Mouse (Mus musculus) embryo, embryonic 11 days (tissue): ENCODE data around the gene Celf2.
A peak's percentile ranks its signal among the peaks of the same experiment; 100 is the strongest.

Source experiments
- DNase-seq: peaks from one replicate; pipeline ENCODE4 v3.0.0-alpha.2; 2015

Celf2 gene

DNA sequence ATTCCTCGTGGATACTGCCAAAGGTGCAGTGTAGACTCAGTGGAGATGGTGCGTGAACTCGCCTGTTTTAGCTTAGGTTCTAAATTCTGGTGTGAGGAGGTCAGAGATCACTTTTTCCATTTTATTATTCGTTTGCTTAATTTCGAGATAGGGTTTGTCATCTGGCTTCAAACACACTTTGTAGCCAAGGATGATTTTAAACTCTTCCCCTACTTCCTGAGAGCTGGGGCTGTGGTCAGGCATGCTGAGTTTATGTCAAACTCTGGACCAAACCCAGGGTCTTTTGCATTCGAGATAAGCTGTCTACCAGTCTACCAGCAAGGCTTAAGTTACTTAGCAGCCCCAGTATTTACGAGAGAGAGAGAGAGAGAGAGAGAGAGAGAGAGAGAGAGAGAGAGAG is 429.3 kb downstream of the Celf2 start:
- DNase-seq = no peak

DNA sequence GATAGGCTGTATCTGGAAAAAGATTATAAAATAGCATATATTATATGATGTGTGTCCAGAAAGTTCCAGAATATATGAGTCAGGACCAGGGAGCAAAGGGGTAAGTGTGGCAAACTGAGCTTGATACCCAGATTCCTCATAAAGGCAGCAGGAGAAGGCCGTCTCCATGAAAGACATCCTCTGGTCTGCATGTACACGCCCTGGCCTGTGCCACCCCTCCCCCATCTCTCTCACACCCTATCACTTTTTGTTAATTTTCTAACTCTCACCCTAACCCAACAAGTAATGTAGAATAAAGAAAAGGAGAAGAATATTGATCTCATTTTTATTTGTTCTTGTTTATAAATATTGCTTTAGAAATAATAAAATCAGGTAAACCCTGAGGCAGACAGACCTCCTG is 430.0 kb downstream of the Celf2 start:
- no peak for DNase-seq

DNA sequence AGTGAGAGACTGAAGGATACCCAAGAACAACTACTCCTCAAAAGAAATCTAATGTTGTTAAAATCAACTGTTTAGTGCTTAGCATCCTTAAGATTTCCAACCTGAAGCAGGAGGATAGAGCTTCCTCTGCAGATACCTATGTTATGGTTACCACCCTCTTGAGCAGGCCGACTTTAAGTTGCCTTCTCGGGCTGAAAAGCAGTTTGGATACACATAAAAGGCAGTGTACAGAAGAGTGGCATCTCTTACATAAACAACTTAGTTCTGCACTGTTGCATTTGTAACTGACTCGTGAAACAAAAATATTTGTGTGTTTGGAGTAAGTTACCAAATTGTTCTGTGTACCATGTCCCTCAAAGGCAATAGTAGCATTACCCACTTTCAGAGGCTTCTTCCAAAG is 435.6 kb downstream of the Celf2 start:
- DNase-seq = no peak

DNA sequence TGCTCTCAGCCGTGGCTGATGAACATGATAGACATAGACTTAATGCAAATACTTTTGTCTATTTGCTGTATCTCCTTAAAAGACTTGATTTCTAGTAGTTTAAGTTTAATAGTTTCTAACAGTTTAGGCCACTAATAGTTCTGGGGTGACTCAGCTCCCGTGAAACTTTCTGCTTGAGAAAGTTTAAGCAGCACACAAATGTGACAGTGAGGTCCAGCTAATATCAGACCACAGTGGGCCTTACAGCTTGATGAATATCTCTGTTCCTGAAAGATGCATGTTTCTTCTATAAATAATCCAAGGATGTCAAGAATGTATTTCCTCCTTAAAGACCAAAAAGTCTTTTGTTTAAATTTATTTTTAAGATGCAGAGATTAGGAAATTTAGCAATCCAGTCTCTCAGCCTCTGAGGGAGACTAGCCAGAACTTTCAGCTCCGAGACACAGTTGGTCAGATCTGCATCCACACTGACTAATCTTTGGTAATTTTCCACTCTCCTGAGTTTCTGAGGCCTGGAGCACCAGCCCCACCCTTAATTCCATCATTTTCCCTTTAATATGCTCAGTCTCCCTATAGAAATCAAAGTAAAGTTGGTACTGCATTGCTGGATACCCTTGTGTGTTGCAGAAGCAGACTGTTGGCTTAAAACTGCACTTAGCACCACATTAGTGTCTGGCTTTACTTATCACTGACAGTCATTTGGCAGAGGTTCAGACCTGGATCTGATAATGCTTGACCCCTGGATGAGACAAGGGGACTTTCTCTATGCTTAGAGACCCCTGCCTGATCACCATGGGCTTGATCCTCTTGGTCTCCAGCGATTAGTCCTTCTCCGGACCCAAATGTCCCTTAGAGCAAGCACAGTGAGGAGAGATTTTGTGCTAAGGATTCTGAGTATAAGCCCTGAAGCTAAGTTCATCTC is 436.8 kb downstream of the Celf2 start:
- no peak for DNase-seq

- DNase-seq = peak; percentile 50
Measured at GRCm38 (mm10) chr2:7069458-7069857, 439.9 kb downstream of the Celf2 start.

DNA sequence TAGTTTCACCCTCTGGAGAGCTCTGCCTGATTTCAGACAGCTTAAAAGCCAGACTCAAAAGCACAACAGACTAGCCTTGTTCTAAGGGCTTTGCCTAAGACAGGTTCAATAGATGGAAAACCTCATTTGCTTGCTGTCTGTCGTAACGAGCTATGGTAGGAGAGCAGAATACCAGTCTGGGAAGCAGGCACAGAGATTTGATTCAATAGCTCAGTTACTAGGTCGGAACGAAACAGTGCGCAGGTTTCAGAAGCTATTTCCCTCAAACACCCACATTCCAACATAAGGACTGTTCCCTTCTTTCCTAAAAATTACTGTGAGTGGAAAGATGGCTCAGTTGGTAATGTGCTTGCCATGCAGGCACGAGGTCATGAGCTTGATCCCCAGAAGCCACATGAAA is 441.1 kb downstream of the Celf2 start:
- DNase-seq = no peak

- DNase-seq = no peak
Measured at GRCm38 (mm10) chr2:7063574-7064192, 445.7 kb downstream of the Celf2 start.

DNA sequence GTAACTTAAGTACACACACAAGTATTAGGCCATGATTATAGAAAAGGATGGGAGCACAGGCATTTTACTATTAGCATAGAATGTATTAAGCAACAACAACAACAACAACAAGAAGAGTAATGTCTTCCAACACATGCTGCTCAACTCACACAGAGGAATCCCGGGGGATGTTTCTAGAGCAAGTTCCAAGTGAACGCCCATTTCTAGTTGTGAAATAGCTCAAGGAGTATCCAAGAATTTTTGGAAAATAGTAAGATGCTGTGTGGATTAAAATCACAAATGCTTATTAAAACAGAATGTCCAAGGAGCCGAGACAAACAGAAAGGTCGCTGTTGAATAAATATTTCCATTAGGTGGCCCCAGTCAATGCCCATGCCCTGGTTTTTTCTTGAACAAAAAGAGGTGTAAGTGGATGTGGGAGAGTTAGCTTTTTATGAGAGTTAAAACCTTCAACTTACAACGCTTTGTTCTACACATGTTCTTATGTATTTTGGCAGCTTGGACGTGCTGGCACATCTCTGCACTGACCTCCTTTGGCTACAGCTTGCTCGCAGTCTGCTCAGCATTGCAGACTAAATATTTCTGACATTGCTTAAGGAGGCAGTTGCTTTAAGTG is 448.8 kb downstream of the Celf2 start:
- DNase-seq = no peak

DNA sequence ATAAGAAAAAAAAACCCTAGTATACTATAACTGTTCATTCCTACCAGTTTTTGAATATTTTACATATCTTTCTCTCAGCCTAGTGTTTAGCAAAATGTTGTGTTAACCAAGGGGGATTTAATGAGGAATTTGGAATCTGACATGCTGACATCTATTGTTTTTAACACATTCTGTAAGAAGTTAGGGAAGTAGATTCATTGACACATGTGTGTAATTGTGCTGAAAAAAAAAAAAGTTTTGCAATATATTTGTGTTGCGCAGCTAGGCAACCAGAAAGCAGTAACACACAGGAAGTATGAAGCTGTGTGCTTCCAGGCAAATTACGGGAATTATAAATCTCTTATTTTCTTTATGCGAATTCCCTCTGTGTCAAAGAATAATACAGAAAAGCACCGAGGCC is 453.0 kb downstream of the Celf2 start:
- no peak for DNase-seq

- DNase-seq = no peak
Measured at GRCm38 (mm10) chr2:7055958-7056357, 453.4 kb downstream of the Celf2 start.

GRCm38 (mm10) chr2:7051090-7051489 is 458.3 kb downstream of the Celf2 start:
- DNase-seq = no peak

- no peak for DNase-seq
Measured at GRCm38 (mm10) chr2:7046155-7046554, 463.2 kb downstream of the Celf2 start.

DNA sequence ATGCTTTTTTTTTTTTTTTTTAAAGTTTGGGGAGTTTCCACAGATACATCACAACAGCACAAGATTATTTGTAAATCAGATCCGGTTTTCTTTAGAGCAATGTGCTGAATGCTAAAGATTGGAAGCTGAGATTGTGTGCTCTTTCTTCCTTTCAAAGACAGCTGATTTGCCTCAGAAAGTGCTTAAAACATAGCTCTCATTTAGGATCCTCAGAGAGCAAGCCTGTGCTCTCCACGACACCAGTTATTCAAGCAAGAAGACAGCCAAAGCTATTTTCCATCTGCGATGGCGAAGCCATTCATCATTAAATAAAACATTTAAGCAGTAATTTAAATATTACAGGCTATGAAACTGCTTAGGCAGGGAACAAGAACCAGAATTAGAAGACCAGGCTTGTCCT is 463.8 kb downstream of the Celf2 start:
- no peak for DNase-seq

GRCm38 (mm10) chr2:7043770-7044459 is 465.4 kb downstream of the Celf2 start:
- DNase-seq = no peak

DNA sequence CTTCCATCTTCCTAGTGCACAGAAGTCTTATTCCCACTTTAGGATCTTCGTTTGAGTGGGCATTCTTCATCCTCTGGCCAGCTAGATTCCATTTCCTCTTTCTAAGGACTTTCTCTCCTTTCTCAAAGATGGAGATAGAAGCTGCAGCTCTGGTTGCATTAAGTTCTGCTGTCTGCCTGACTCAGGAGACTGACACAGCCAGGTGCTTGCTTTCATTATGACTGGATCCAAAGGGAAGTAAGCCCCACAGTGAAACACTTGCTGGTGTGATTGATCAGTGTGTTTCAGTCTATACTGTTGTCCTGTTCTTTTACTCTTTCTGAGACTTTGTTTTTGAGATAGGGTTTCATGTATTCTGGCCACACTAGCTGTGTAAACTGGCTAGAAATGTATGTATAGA is 468.4 kb downstream of the Celf2 start:
- no peak for DNase-seq

DNA sequence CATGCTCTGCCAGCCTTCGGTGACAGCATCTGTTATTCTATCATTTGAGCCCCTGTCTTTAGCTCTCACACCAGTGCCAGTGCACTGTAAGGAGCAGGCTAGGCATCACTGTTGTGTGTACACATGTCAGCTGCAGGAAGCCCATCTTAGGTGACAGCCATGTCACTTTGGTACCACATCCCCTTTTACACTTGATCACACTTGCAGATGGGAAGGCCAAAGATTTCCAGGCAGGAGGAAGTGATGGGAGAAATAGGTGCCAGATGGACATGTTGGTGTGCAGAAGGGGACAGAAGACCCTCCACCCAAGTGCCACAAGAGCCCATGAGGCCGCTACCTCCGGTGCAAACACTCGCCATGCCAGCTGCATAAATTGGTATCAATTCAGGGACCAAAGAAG is 470.4 kb downstream of the Celf2 start:
- DNase-seq = no peak

GRCm38 (mm10) chr2:7031389-7031788 is 478.0 kb downstream of the Celf2 start:
- no peak for DNase-seq

DNA sequence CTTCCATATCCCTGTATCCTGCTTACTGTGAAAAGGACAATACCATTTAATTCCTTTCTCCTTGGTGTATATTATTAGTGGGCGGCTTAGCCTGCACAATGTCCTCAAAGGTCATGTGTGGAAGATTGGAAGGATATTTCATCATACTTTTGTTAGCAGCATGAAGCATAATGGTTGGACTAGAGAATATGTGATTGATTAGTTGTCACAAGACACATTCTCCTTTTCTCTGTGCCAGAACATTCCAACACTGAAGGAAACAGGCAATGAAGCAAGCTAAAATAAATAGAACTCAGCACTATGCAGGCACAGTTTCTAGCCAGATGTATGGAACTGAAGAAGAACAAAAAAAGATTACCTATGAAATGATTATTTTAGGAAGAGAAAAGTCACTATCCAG is 482.6 kb downstream of the Celf2 start:
- no peak for DNase-seq

DNA sequence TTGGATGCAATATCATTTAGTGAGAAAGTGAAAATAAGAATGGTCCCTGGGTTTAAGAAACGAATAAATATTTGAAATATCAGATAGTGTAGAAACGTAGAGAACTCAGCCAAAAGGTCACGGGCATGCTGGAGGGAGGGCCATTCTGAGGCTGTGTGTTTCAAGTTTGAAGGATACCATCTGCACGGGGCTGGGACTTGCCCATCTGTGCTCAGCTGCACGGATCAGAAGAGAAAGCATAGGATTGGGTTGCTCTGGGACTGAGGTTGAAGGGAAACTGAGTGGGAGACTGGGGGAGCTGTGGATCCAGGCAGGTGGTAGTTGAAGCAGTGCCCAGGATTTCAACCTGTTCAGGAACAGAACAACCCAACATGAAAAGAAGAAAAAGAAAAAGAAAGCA is 483.8 kb downstream of the Celf2 start:
- DNase-seq = no peak

GRCm38 (mm10) chr2:7022184-7022583 is 487.2 kb downstream of the Celf2 start:
- DNase-seq = no peak

DNA sequence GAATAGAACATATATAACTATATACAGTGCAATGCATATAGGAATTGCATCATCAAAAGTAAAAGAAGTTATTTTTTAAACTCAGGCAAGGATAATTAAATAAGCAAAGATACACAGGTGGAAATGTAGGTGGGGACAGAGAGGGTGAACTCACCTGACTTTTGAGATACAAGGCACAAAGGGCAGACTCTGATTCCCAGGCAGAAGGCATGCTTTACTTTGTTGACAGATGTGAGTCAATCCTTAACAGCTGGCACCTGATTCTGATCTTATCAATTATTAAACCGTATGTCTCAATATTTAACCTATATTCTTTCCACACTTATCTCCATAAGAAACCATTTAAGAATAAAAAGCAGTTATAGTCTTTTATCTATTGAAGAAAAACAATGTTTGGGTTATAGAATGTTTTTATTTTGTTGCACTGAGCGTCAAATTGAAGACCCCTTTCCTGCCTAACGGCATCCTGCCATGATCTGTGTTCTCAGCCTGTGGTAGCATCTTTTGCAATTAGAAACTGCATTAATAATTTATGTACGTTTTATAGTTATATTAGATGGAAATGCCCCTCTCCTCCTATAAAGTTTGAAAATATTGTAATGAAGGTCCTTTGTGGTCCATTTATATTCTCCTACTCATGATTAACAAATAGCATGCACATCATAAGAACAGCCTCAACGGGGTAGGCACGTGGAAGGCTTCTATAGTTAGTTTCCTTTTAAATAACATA is 491.8 kb downstream of the Celf2 start:
- DNase-seq = no peak

DNA sequence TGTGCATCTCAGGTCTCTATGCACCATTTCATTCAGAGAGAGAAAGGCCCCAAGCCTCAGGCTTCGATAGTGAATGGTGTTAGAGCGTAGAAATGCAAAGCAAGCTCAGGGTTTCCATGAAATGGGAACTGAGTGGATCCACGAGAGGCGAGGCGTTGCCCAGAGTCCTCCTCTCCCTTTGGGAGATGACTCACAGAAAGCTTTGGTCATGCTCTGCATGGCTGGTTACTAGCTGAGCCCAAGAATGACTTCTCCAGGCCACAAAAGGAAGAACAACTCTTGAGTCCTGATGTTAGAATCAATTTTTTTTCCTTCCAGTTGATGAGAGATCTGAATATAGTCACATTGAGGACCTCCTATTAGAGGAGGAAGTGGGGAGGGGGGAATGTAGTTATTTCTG is 496.2 kb downstream of the Celf2 start:
- DNase-seq = no peak

GRCm38 (mm10) chr2:7006816-7007215 is 502.5 kb downstream of the Celf2 start:
- no peak for DNase-seq
